Mouse (Mus musculus): Measurements from ENCODE around the gene Fam208b.
"Not testable (repeated sequence)": the region's sequence is repeated elsewhere in the genome, so short reads cannot be mapped to it uniquely, and the experiment has no call there.

Gene Fam208b

DNA sequence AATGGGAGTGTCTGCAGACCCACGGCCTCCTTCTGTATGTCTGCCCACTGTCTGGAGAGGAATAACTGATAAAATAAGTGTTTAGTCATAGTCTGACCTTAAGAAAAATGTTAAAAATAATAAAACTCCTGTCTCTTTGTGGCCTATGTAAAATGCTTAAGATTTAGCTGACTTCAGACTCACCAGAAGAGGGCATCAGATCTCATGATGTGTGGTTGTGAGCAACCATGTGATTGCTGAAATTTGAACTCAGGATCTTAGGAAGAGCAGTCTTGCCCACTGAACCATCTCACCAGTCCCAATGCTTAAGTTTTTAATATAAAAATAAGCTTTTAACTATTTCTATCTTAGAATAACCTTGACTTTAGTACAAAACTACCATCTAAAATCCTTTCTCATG, 47.8 kb downstream of the Fam208b start:
- no peak for DNase-seq (ENCODE audit: low spot score)

DNA sequence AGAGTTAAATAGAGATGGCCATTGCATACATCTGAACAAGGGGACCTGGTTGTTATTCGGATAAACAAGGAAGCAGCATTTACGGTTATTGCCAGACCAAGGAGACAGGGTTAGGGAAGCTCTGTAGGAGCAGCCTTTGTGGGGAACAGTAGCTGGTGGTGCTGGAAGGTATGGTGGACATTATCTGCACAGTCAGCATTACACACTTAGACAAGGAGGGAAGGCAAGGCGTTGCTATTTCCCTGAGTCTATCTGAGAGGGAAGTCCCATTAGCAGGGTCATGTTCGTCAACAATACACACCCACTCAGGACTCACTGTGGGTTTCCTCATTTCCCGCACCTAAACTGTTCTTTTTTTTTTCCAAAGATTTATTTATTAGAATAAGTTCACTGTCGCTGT, 63.1 kb downstream of the Fam208b start:
- no peak for DNase-seq (ENCODE audit: low spot score)

DNA sequence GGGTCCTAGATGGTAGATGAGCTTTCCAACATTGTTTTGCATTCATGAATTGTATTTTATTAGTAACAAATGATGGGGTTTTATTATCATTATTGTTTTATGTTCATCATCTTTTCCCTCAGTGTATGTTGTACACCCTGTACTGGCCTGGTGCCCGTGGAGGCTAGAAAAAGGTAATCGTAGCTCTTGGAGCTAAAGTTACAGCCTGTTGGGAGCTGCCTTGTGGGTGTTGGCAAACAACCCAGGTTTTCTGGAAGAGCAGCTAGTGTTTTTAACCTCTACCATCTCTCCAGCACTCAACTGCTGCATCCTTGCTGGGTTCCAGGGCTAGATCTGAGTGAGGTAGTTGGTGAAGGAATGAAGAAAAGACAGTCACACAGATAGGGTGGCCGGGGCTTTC, 63.5 kb downstream of the Fam208b start:
- no peak for DNase-seq (ENCODE audit: low spot score)

DNA sequence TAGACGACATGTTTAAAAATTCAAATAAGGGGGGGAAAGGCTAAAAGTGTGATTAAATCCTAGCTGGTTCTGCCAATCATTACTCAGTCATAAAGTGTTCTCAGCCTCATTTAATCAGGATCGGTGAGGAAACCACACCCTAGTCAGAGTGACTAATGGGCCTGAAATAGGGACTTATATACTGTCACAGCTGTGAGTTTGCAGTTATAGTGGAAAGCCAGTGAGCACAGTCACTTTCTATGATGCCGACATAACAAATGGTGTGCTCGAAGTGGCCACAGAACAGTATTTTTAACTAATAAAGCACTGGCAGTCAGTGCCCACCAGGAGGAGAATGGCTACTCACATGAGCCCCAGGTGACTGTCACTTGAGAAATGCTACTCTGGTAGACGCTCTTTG, 66.0 kb downstream of the Fam208b start:
- DNase-seq (ENCODE audit: low spot score), result no peak

DNA sequence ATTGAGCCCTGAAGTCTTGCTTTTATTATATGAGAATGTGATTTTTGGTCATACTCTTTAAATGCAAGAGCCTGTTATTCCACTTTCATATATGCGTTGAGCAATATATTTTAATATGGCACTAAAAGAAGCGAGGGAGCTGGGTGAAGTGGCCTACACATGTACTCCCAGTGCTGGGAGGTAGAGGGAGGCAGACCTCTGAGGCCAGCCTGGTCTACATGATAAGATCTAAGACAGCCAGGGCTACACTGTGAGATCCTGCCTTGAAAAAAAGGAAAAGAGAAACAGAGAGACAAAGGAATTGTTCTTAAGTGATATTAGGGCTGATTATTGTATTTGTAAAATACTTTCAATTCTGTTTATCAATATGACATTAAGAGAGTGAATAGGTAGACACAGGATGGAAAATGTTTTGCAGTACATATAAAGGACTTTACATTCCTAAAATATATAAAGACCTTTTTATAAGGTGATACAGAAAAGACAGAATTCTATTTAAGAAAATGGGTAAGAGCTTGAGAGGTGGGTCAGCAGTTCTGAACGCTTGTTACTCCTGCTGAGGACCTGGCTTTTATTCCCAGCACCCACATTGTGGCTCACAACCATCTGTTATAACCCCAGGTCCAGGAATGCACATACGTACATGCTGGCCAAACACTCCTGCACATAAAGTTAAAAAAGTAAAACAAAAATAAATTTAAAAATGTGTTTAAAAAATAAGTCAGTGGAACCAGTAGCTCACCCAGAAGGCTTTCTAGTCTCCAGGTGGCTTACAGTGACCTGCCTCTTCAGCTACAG, 66.6 kb downstream of the Fam208b start:
- no peak for DNase-seq (ENCODE audit: low spot score)

DNA sequence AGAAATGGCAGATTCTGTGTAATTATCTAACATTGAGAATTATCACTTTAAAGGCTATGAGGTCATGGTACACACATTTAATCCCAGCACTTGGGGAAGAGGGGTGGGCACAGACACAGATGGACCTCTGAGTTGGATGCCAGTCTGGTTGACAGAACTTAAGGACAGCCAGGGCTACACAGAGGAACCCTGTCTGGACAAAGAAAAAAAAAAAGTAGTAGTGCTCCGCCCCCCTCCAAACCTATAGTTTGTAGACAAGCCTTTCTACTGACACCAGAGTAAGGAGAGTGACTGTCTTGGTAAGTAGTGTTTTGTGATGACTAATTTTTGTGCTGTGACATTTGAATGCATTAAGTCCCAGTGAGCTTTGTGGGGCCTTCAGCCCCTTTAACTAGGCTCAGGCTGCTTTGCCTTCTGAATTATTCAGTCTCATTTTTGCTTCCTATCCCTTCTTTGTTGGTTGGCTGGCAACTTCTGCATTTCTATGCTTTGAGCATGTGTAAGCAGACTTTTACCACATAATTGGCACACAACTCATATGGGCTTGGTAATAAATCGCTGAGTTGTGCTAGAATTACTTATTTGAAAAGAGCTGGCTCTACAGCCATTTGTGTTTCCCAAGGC, 69.6 kb downstream of the Fam208b start:
- no peak for DNase-seq (ENCODE audit: low spot score)

DNA sequence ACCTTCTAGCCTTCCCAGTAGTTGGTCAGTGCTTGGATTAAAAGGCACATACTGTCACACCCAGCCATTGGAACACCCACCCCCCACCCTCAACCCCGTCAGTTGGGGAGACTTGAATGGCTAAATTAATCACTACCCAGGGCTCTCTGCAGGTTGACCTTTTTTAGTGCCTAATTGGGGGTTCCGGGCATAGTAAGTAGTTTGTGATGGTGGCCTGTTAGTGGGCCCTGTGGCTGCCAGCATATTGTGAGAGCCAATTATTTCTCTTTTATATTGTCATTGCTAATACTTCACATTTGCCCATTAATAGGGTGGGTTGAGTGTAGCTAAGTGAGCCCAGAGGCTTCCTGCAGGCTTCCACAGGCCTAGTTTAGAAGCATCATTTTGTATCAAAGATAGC, 70.7 kb downstream of the Fam208b start:
- DNase-seq (ENCODE audit: low spot score), result no peak

DNA sequence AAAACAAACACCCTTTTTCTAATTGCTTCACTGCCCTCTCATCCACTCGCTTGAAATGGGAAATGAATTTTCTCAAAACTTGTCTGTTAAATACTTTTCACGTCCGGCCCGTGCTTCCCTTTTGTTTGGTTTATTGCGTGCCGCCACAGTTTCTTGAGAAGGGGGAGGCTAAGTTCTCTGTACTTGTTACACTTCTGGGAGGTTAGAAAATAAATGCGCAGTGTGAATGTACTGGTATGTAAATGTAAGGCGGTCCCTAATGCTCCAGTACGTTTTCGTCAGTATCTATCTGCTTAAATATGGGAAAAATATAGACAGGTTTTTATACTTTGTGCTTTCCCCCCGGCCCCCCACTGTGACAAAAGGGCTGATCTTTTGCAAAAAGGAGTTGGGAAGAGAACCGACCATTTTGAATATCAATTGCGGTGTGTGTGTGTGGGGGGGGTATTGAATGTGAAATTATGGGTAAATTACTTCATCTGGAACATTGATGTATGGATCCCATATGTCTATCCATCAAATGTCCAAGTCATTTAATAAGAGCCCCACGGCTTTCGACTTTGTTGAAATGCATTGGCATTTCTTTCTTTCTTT, 71.8 kb downstream of the Fam208b start:
- no peak for DNase-seq (ENCODE audit: low spot score)

DNA sequence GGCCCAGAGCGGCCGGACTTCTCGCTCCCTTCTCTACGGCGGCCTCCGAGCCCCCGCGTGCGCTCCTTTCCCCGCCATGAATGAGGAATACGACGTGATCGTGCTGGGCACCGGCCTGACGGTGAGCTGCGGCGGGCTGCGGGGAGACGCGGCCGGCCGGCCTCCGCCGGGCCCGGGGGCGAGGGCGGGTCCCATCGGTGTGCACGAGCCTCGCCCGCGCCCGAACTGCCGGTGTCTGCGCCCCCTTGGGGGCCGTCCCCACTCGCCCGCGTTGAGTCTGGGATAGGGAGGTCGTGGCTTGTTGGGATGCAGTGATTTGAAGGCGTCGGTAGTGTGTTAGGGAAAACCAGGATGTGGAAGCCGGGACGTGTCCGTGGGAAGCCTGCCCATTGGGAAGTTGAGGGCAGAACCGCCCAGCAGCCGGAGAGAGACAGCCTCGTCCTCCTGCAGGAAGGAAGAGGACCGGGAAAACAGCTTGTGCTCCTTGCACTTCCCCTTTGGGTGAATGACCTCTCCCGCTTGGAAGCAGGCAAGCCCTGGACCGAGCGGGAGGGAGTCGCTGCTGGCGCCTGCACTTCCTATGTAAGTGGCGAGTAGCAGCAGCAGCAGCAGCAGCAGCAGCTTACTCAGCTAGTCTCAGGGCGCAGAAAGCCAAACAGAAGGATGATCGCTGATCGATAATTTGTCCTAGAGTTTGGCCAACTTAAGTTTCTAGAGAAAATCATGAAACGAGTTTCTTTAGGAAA, 72.5 kb downstream of the Fam208b start:
- peak; percentile 52 for DNase-seq (ENCODE audit: low spot score)

DNA sequence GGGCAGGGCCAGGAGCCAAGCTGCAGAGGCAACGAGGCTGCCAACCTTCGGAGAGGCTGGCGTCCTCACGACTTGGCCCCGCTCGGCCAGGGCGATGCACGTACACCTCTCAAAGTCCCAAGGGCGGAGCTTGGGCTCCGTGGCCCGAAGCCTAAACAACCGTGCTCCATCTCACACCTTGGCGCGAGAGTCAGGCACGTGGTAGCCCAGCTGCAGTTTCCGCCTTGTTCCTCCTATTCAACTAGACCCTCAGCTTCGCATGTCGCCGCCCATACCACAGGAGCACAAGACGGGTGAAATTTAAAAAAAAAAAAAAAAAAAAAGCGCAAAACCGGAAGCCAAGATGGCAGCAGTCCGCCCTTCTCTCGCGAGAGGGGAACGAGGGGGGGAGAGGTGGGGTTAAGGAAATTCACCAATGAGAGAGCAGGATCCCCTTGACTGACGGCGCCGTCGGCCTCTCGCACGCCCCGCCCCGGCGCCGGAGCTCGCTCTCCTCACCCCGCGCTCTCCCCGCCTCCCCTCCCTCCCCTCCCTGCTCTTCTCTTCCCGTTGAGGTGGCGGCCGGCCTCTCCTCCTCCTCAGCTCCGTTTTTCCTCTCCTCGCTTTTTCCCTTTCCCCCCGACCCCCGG, 73.2 kb downstream of the Fam208b start, which contains the start of gene Gdi2:
Gene Gdi2, plus strand, starts transcription at position 470 of the 629 bp plus-strand sequence.
- peak; percentile 77 for DNase-seq (ENCODE audit: low spot score)

DNA sequence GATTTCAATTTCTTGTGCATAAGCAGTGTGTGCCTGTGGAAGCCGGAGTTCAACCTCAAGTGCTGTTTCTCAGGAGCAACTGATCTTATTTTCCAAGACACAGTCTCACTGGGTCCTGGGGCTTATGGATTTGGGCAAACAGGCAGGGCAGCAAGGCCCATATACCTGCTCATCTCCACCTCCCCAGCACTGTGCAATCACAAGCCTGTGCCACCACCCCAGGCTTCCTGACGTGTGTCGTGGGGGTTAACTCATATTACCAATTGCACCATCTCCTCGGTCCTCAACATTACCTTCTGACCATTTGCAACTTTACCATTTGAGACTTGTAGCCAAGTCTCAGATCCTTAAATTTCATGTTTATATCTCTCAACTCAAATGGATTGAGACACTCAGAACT, 76.8 kb downstream of the Fam208b start:
- DNase-seq (ENCODE audit: low spot score), result no peak

DNA sequence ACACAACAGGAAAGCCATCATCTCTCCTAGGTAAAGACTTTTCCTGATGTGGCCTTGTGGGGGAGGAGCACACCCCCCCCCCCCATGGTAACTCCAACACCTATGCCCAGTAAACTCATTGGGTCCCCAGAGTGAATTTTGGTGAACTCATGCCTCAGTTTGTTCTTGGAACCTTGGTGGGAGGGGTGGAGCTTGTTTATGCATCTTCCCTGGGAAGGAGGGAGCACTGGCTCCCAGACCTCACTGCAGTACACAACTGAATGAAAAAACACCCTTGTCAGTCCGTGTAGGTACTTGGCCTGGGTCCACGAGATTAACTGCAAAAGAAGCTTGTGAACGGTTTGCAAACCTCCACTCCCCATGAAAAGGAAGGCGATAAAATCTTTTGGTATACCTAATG, 78.5 kb downstream of the Fam208b start:
- no peak for DNase-seq (ENCODE audit: low spot score)

DNA sequence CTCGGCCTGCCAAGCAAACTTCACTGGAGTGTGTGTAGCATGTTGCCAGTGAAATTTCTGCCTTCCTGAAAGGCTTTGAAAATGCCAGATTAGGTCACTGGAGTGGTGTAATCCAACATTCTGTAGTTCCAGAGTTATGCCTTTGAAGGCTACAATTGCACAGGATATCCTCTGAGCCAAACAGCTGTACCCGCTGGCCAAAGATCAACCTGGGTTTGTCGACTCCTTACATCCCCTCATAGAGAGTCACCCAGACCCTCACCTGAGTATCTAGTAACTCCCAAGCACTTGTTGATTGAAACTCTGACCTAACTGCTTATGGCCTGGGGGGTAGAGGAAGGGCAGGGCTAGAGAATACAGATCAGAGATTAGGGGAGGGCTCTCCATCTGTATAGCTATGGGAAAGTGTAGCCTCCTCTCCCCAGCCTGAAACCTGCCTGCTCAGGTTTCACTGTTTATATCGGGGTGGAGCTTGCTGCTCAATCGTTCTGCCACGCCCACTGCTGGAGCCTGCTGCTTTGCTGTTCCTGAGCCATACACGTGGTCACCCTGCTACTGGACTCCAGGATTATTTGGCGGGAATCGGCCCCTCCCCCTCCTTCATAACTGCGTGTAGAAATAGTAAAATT, 79.1 kb downstream of the Fam208b start:
- DNase-seq (ENCODE audit: low spot score), result no peak

DNA sequence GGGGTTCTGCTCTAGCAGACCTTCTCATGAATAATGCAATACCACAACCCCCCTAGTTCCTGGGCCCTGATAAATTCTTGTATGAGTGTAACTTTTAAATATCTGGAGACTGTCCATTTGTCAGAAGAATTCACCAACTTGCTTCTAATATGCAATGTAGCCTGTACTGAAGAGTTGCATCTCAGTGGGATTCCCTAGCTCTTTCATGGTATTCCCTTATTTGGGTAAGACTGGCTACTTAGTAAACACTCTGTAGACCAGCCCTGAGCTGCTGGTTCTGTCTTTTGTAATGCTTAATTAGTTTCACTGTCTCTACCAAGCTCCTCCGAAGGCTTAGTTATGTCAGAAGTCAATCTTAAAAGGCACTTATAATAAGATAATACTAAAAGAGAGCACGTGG, 79.7 kb downstream of the Fam208b start:
- not testable (repeated sequence) for DNase-seq (ENCODE audit: low spot score)

DNA sequence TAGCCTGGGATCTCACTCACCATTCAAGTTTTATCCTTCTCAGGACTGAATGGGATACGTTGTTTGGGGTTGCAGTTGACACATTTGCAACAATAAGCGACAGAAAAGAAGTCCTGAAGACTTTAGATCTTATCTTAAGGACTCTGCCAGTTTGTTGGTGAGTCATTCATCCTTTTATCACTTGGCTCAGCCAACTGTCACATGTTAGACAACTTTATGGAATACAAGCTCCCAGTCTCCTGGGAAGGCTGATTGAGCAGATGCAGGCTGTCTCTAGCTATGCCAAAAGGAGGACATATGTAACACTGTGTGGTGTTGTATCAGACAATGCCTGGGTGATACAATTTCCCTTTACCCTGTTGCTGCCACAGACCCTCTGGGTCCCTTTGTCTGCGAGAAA, 80.5 kb downstream of the Fam208b start:
- no peak for DNase-seq (ENCODE audit: low spot score)

DNA sequence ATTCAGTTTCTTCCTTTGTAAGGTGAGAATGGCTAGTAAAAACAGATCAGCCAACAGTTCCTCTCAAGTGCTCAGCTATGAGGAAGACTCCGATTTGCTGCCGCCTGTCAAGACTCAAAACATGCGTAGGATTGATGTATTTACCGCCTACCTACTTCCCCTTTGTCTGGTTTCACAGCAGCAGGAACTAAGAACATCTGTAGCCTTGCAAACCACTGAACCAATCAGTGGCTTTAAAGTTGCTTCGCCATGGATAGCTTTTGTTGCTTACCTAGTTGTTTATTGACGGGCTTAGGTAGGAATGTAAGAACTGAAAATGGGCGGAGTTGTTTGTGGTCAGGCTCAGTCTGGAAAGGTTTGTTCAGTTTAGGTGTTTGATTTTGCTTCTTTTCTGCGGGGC, 84.6 kb downstream of the Fam208b start:
- DNase-seq (ENCODE audit: low spot score), result no peak

DNA sequence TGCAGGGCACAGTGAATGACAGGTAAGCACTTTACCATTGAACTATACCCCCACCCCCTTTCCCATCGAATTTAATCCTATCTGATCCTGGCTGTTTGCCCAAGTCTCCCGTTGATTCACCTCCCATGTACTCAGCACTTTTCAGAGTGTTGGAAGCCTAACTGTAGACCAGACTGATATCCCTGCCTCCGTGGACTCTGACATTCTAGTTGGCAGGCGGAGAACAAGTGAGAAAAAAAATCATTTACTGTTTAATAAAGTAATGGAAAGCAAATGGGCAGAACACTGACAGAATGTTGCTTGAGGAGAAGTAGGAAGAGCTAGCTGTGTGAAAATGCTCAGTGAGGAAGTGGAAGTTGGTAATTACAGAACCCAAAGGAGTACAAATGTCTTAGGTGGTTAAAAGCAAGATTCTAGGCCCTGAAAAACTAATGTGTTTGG, 85.3 kb downstream of the Fam208b start:
- DNase-seq (ENCODE audit: low spot score), result no peak

DNA sequence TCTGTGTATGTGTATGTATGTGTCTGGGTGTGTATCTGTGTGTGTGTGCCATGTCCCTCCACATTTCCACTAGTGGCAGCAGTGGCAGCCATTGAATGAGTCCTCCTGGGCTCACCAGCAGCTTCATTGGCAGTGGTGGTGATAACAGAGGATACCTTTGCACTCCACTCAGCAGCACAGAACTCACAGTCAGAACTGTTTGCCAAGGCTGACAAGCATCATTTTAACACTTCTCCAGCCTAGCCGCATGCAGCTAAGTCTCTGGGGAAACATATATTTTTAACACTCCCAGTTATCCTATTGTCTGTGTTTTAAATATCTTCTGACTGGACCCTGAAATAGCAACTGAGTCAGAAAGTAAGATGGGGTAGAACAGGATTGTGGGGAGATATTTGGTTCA, 87.0 kb downstream of the Fam208b start:
- no peak for DNase-seq (ENCODE audit: low spot score)

DNA sequence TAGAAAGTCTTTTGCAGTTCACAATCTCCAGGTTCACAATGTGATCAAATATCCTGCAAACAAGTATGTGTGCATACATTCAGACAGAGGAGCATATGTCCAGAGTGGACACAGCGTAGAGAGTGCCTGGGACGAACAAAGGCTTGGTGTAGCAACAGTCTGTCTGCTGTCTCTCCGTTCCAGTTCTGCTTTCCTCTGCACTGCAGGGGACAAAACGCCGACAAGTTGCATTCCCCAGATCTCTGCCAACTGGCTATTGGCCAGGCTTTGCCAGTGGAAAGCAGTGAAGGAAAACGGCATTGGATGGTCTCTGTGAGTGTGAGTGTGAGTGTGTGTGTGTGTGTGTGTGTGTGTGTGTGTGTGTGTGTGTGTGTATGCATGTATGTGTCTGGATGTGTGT, 87.4 kb downstream of the Fam208b start:
- DNase-seq (ENCODE audit: low spot score), result no peak

DNA sequence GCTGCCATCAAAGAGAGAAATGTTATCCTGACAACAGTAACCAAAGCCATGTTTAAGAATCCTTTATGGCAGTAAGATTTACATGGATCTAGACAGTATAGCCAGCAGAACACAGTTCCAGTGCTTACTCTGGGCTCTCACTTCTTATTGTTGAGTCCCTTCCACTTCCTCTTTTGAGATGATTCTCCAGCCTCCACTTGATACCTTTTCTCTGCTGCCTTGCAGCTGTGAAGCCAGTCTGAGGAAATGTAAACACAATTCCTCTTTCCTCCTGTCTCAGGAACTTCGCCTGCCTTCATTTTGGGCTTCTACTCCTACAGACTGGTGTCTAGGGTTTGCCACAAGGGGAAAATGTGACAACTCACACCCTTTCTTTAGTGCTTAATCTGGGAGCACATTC, 90.9 kb downstream of the Fam208b start:
- DNase-seq (ENCODE audit: low spot score), result not testable (repeated sequence)

DNA sequence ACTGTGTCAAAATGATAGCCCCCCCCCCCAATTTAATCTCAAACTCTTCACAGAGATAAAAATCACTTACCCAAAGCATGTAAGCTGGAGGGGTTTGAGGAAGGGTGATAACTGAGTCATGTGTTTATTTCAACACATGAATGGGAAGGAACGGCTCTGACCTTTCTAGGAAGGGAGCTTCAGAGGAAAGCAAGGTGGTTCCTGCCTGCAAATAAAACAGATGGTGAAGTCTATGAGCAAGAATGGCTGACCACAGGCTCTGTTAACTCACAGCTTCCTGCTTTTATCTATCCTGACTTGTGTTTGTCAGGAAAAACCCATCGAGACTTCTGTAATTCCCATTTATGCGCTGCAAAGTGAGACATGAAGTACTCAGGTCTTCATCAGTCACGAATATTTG, 91.6 kb downstream of the Fam208b start:
- DNase-seq (ENCODE audit: low spot score), result not testable (repeated sequence)
